Mouse (Mus musculus) kidney, adult 9 months (tissue): ENCODE results near the gene Nhsl1.
"Not testable (repeated sequence)": the region's sequence is repeated elsewhere in the genome, so short reads cannot be mapped to it uniquely, and the experiment has no call there.

ENCODE experiments used
- DNase-seq: peaks from one replicate; pipeline ENCODE4 v3.0.0; 2022

Gene Nhsl1

DNA sequence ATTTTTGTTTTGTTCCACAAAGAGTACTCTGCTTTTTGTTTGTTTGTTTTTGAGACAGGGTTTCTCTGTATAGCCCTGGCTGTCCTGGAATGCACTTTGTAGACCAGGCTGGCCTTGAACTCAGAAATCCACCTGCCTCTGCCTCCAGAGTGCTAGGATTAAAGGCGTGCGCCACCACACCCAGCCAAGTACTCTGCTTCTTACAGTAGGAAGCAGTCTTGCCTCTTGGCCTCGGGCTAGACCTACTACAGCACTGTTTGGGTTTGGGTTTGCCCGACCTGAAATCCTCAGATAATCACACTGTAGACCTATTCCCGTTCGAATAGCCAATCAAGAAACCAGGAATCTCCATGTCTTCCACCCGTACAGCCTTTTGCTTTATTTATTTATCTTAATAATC is 130.1 kb downstream of the Nhsl1 start:
- not testable (repeated sequence) for DNase-seq

GRCm38 (mm10) chr10:18453380-18453779 is 134.6 kb downstream of the Nhsl1 start:
- DNase-seq: peak; percentile 89

- DNase-seq: no peak
Measured at GRCm38 (mm10) chr10:18454161-18454560, 135.4 kb downstream of the Nhsl1 start.

GRCm38 (mm10) chr10:18455301-18455920 is 136.6 kb downstream of the Nhsl1 start:
- peak; percentile 47 for DNase-seq

GRCm38 (mm10) chr10:18457808-18458475 is 139.2 kb downstream of the Nhsl1 start:
- DNase-seq: no peak

GRCm38 (mm10) chr10:18461336-18461735 is 142.6 kb downstream of the Nhsl1 start:
- DNase-seq: no peak

DNA sequence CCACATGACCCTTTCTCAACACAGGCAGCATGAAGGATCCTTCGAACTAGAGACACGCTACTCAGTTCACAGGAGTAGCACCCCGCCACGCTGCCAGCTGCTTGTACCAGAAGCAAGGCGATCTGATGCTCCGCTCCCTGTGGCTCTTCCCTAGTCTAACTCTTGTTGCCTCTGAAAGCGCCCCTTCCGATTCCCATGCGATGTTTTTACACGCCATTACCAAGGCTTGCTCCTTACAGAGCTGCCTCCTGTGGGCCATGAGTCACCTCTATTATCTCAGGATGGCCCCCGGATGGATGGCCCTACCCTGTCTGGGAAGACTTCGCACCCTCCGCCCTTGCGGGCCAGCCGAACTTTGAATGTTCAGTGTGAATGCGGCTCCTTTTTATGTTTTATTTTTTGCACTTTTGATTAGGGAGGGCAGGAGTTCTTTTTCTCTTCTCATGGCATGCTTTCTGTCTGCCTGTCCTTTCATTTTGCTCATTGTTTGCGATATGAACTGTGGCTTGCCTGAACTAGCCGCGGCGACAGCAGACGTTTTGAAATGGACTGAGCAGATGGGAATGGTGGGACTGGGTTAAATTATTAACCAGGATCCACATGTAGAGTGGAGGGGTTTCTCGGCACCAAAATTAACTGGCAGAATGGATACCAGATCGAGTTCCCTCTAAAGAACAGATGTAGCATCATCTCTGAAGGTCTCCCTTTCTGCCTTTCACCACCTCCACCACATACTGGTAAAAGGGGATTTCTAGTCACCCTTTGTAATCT is 144.5 kb downstream of the Nhsl1 start:
- DNase-seq: no peak

GRCm38 (mm10) chr10:18468396-18468795 is 149.6 kb downstream of the Nhsl1 start:
- DNase-seq: no peak

DNA sequence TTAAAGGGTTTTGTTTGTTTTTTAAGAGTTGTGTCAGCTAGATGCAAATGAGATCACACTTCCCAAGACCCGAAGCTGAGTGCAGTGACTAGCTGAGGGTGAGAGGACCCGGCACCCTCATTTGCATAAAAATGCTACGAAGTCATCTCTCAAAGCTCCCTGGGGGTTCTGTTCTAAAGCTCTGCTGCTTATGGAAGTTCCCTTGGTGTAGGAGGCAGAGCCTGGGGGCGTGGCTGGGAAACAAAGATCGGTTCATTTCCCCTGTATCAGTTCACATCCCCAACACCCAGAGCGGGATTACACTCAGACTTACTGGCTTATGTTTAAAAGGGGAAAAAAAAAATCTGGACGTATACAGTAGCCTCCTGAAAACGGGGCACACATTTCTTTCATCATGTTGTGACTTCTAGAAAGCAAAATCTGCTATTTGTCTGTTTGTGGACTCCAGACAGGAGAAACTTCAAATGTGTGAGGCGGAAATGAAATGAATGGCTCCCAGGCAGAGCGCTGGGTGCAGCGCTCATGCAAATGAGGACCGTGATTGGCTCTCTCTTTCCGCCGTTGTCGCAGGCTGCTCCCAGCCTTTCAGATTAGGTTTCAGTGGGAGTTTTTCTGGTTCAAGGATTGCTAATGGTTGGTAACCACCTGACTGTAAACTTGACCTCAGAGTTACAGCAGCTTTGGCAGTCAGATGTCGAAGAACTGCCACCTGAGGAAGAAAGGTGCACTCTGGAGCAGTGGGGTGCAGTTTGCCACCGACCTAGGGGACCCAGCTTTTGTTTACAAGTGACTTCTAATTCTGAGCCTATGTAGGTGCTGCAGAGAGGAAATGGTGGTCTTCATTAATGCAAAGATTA is 150.7 kb downstream of the Nhsl1 start:
- DNase-seq: peak; percentile 69

- DNase-seq: no peak
Measured at GRCm38 (mm10) chr10:18470351-18471060, 151.7 kb downstream of the Nhsl1 start.

DNA sequence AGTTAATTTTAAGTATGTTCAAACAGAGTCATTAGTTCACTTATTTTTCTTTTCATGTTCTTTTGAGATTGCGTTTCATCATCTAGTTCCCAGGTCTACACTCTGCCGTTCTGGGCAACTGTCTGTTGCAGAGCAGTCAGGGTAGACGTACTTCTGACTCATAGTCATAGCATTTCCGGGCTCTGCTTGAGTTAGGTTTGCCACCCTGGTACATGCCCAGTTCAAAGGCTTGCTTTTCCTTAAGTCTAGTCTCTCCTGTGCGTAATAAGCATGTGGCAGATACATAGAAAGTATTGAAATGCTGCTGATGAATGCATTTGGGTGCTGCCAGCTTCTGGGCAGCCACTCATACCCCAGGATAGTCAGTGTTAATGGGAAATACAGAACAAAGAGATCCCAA is 152.9 kb downstream of the Nhsl1 start:
- DNase-seq: no peak

DNA sequence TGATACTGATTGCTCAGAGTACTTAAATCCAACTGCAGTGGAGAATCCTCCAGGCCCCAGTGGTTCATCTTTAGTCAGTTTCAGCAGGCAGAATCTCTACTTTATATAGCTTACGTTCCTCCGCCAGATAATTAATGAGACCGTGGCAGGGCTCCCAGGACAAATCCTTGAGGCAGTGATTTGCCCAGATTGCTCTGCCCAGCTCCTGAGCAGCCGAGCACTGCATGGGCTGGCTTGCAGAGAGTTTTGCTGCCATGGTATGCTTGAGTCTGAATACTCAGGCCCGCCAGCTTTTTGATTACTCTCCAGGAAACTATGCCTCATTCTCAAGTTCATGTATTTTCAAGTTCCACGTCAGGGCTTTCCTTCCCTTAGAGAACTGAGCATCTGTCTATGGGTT is 156.3 kb downstream of the Nhsl1 start:
- DNase-seq: no peak

DNA sequence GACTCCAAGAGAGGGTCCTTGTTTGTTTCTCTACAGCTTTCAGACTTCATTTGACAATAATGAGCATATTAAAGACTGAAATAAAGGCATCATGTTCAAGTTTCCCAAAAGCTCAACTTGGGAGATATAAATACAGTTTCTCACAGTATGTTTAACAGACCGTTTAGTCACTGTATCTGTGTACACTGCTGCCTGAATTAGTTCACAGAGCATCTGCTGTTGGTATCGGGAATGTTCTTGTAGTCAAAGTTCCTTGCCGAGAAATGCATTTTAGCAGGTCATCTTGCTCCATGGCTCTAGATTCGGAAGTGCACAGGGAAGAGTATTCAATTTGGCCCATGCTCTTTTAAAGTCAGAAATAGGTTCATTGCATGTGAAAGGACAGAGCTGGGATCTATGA is 159.5 kb downstream of the Nhsl1 start:
- DNase-seq: no peak

DNA sequence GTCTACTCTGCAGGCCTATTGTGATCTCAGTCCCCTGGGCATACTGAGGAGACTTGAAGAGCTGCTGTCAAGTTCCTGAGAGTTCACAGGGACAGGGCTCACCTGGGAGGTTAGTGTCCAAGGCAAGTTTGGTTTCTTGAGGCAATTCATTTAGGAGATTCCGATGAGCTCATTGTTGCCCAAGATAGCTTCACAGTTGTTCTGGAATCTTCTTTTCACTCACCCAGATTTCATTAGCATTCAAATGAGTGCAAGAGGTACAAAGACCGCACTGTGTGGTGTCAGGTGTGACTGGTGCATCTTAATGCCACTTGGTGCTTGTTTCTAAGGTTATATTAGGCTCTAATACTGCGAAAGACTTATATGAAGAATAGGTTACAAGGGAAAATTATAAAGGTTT is 160.5 kb downstream of the Nhsl1 start:
- peak; percentile 50 for DNase-seq

DNA sequence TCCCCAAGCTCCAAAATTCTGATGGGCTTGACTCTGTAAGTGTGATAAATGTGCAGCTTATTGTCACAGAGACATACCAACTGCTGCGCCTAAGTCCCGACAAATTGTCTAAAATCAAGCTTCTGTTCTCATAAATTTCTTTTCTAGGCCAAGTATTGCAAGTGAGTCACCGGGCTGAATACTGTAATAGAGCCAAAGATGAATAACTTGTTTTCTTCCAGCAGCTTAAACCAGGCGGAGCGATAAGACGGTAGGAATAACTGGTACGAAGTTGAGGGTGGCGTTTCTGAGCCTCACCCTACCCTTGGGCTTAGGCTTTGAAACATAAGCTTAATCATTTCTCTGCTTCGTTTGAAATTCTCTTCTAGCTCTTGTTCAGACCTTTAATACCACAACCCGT is 162.1 kb downstream of the Nhsl1 start:
- DNase-seq: peak; percentile 51

- no peak for DNase-seq
Measured at GRCm38 (mm10) chr10:18482558-18483141, 163.9 kb downstream of the Nhsl1 start.

DNA sequence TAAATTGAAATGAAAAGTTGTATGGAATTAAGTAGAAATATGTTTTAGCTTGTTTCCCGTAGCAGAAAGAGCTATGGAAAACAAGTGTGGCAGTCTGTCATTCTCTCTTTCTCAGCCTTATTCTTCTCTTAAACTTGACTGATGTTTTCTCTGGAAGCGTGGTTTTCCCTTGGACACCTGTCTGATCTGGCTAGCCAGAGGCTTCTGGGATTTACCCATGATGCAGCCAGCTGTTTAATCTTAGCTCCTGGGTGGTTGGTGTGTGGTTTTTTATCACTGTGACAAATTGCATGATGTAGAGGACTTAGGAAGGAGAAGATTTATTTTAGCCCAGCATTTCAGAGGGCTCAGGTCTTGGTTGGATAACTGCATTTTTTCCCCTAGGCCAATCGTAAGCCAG is 164.9 kb downstream of the Nhsl1 start:
- DNase-seq: no peak

- no peak for DNase-seq
Measured at GRCm38 (mm10) chr10:18484731-18485130, 165.9 kb downstream of the Nhsl1 start.

- peak; percentile 82 for DNase-seq
Measured at GRCm38 (mm10) chr10:18488239-18488803, 169.5 kb downstream of the Nhsl1 start.

- no peak for DNase-seq
Measured at GRCm38 (mm10) chr10:18489936-18490335, 171.2 kb downstream of the Nhsl1 start.

DNA sequence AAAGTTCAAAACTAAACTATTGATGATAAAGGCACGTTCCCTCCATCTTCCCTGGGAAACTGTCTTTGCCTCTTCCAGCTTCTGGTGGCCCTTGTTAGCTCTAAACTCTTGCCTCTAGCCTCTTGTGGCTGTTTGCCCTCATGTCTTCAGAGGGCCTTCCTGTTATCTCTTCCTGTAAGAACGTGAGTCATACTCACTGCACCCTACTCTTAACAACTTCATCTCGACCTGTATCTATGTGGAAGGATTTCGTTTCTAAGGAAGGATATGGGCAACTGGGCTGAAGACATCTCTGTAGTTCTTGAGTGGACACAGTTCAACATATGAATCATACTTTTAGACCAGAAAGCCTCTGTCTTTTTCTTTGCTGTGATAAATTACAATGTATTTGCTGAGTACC is 173.2 kb downstream of the Nhsl1 start:
- DNase-seq: no peak
